Mouse (Mus musculus): ENCODE measurements around the gene Nacc1.

DNA sequence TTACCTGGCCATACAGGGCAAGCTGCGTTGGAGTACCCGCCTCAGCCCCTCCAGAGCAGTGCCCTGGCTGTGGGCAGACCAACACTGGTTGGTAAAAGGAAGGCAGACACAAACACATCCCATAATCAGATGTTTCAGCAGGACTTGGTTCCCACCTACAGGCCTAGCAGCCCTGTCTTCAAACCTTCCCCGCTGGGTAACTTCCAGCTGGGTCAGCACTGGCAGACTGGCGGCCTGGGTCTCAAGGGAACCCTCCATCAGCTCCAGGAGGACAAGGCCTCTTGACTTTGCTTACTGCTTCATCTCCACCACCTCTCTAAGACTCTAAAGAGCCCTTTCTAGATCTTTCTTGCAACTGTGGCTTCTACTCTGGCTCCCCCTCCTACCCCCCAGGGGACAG is 48.9 kb upstream of the Nacc1 start:
- TF ChIP-seq CTCF (IDR thresholded peaks at IDR 0.05; ENCODE audit: extremely low read depth, insufficient read length, insufficient replicate concordance, low read depth, low read length) (no peak), POLR2A (IDR thresholded peaks at IDR 0.05; ENCODE audit: low read depth, low read length) (no peak)

All from small intestine, adult 2 months (tissue).